Mouse (Mus musculus) thymus, postnatal 25 days (tissue): ENCODE data around the gene Itgae.

Experiments
- DNase-seq: peaks from one replicate; pipeline ENCODE4 v3.0.0; 2022

The Itgae gene

GRCm38 (mm10) chr11:73155071-73155470, 64.7 kb downstream of the Itgae start:
- DNase-seq, result no peak

GRCm38 (mm10) chr11:73159957-73160810, 69.8 kb downstream of the Itgae start, which contains the start of gene P2rx5:
TSS of gene P2rx5 (plus strand) at chr11:73160421.
- no peak for DNase-seq

- no peak for DNase-seq
Measured at GRCm38 (mm10) chr11:73160811-73161200, 70.4 kb downstream of the Itgae start.

GRCm38 (mm10) chr11:73161616-73162015, 71.2 kb downstream of the Itgae start:
- DNase-seq, result no peak

- no peak for DNase-seq
Measured at GRCm38 (mm10) chr11:73162284-73162683, 71.9 kb downstream of the Itgae start.

GRCm38 (mm10) chr11:73168071-73168470, 77.7 kb downstream of the Itgae start:
- DNase-seq, result no peak

GRCm38 (mm10) chr11:73168576-73168975, 78.2 kb downstream of the Itgae start:
- no peak for DNase-seq

GRCm38 (mm10) chr11:73169231-73169630, 78.8 kb downstream of the Itgae start:
- peak; percentile 65 for DNase-seq

- no peak for DNase-seq
Measured at GRCm38 (mm10) chr11:73172186-73172585, 81.8 kb downstream of the Itgae start.

GRCm38 (mm10) chr11:73175612-73176011, 85.2 kb downstream of the Itgae start:
- no peak for DNase-seq

GRCm38 (mm10) chr11:73176186-73176585, 85.8 kb downstream of the Itgae start:
- DNase-seq, result no peak

- DNase-seq, result peak; percentile 96
Measured at GRCm38 (mm10) chr11:73176608-73177508, 86.5 kb downstream of the Itgae start, which contains the start of the genes Emc6 and Tax1bp3. TSS of gene Emc6 (minus strand) at chr11:73177037. TSS of gene Tax1bp3 (plus strand) at chr11:73177083.

- peak; percentile 45 for DNase-seq
Measured at GRCm38 (mm10) chr11:73177509-73177875, 87.1 kb downstream of the Itgae start.

- no peak for DNase-seq
Measured at GRCm38 (mm10) chr11:73177895-73178294, 87.5 kb downstream of the Itgae start.

- no peak for DNase-seq
Measured at GRCm38 (mm10) chr11:73185872-73186615, 95.7 kb downstream of the Itgae start.

- DNase-seq, result no peak
Measured at GRCm38 (mm10) chr11:73187231-73187630, 96.8 kb downstream of the Itgae start.

- no peak for DNase-seq
Measured at GRCm38 (mm10) chr11:73193047-73193446, 102.7 kb downstream of the Itgae start.

GRCm38 (mm10) chr11:73194444-73194843, 104.1 kb downstream of the Itgae start:
- DNase-seq, result no peak
